Mouse (Mus musculus) CD4-positive, CD25-positive, alpha-beta regulatory T cell (primary cell): Measurements from ENCODE around the gene Trappc4. TPM values are rescaled to one million over a fixed set of nuclear protein-coding genes. Genes with fewer than 3 reads are reported as not detected.

ENCODE experiments used
- polyA plus RNA-seq: library from polyadenylated mRNA; unstranded; fragments of 100-300 nt; shearing (Covaris generic); gene quantifications from one replicate; pipeline ENCODE4 v1.2.1, GENCODE M21; 2017

The Trappc4 gene
- 135 TPM for polyA plus RNA-seq

GRCm38 (mm10) chr9:44406906-44407751, at the start of gene Trappc4, which contains the start of gene Rps25:
Gene Trappc4, minus strand, starts transcription at chr9:44407600.
Gene Rps25, plus strand, starts transcription at chr9:44407139.

GRCm38 (mm10) chr9:44454891-44455220, 47.5 kb upstream of the Trappc4 start, which contains the start of gene Upk2:
Gene Upk2, minus strand, starts transcription at chr9:44454976.

GRCm38 (mm10) chr9:44440961-44441360, 33.6 kb upstream of the Trappc4 start, which contains the start of gene Foxr1:
Gene Foxr1, minus strand, starts transcription at chr9:44441136.

GRCm38 (mm10) chr9:44418519-44419385, 11.4 kb upstream of the Trappc4 start, which contains the start of gene Ccdc84:
Gene Ccdc84, minus strand, starts transcription at chr9:44418569.

GRCm38 (mm10) chr9:44396684-44397411, 10.6 kb downstream of the Trappc4 start, which contains the start of gene Slc37a4:
Gene Slc37a4, plus strand, starts transcription at chr9:44396852.

GRCm38 (mm10) chr9:44379054-44379834, 28.2 kb downstream of the Trappc4 start, which contains the start of gene Hyou1:
Gene Hyou1, plus strand, starts transcription at chr9:44379490.

GRCm38 (mm10) chr9:44361190-44361917, 46.0 kb downstream of the Trappc4 start, which contains the start of gene Vps11:
Gene Vps11, minus strand, starts transcription at chr9:44361670.

Other genes starting within 250 kb of the Trappc4 start
- gene Cbl, start 173.6 kb downstream of the Trappc4 start, polyA plus RNA-seq, result 47.6 TPM
- gene Ccdc153, start 166.9 kb downstream of the Trappc4 start, polyA plus RNA-seq, result not detected
- gene Pdzd3, start 156.1 kb downstream of the Trappc4 start, polyA plus RNA-seq, result not detected
- 11.3 TPM for gene Nlrx1, start 139.0 kb downstream of the Trappc4 start, polyA plus RNA-seq
- not detected for gene Abcg4, start 119.0 kb downstream of the Trappc4 start, polyA plus RNA-seq
- 27.3 TPM for gene Hinfp, start 101.9 kb downstream of the Trappc4 start, polyA plus RNA-seq
- 17.6 TPM for gene C2cd2l, start 87.3 kb downstream of the Trappc4 start, polyA plus RNA-seq
- gene Dpagt1, start 81.6 kb downstream of the Trappc4 start, polyA plus RNA-seq, result 18.8 TPM
- 66.8 TPM for gene H2afx, start 72.9 kb downstream of the Trappc4 start, polyA plus RNA-seq
- 37.2 TPM for gene Hmbs, start 63.4 kb downstream of the Trappc4 start, polyA plus RNA-seq
- gene Vps11, start 45.9 kb downstream of the Trappc4 start, polyA plus RNA-seq, result 67.2 TPM
- 15.6 TPM for gene Hyou1, start 28.1 kb downstream of the Trappc4 start, polyA plus RNA-seq
- 31.0 TPM for gene Slc37a4, start 10.7 kb downstream of the Trappc4 start, polyA plus RNA-seq
- gene Rps25, start 461 bp downstream of the Trappc4 start, polyA plus RNA-seq, result 1,839 TPM
- gene Ccdc84, start 11.0 kb upstream of the Trappc4 start, polyA plus RNA-seq, result 63.3 TPM
- not detected for gene Foxr1, start 33.5 kb upstream of the Trappc4 start, polyA plus RNA-seq
- gene Upk2, start 47.4 kb upstream of the Trappc4 start, polyA plus RNA-seq, result not detected
- gene Bcl9l, start 75.2 kb upstream of the Trappc4 start, polyA plus RNA-seq, result 28.8 TPM
- gene Cxcr5, start 154.3 kb upstream of the Trappc4 start, polyA plus RNA-seq, result 41.1 TPM
- gene Ddx6, start 197.3 kb upstream of the Trappc4 start, polyA plus RNA-seq, result 35.7 TPM